8 mouse cellular contexts compared by ENCODE assay signal in the genomic region with DNA sequence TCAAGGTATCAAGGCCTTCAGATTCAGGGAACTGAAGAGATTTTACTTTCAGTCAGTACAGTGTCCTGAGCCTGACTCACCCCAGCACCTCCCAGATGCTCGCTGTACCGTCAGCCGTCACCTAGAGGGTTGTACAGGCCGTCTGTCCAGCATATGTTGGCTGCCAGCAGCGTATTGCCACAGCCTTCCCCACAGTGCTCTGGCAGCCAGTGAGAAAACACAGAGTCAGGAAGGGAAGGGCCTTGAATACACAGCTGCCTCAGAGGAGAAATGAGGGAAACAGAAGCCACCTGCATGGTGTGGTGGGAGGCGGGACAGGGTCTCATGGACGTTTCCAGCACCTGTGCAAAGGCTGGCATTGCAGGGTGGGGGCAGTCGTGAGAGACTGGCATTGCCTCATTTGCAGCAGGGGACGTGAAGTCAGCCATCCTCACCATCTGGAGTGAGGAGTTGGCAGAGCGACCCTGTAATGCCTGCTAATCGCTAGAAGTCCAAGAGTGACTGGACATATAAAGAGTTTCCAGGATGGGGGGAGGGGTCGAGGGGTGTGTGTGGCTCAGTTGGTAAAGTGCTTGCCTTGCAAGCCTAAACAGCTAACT.
A peak's percentile ranks its signal among the peaks of the same experiment; 100 is the strongest.
DNase-seq lines count a peak whose midpoint lies in the region; ATAC-seq lines count a peak whose summit lies in the region.

No protein-coding gene starts in this region.

- peak overlapping the region; percentile 48; the same call in 1 of the 2 replicates for H3K27ac ChIP-seq in hindbrain, embryonic 12.5 days

- peaks cover 11% of the 10 kb centered on the region; the same call in 1 of the 2 replicates for H3K27me3 ChIP-seq in hindbrain, embryonic 12.5 days

- H3K36me3 ChIP-seq in hindbrain, embryonic 12.5 days: no peaks in the 10 kb centered on the region

- H3K4me2 ChIP-seq in hindbrain, embryonic 12.5 days (replicated peaks): no peak overlapping the region

- 44% methylated on average over 12 of the region's 12 CpGs for WGBS in hindbrain, embryonic 12.5 days

- H3K4me3 ChIP-seq in hindbrain, embryonic 12.5 days: no peak overlapping the region

- no peak overlapping the region for H3K9ac ChIP-seq in hindbrain, embryonic 12.5 days

- peaks cover 46% of the 10 kb centered on the region for H3K4me1 ChIP-seq in hindbrain, embryonic 12.5 days

- peak; percentile 12 to 18 for DNase-seq in adrenal gland, postnatal 36 days
- DNase-seq in adrenal gland, adult (ENCODE audit: inconsistent age in 2 of 2, low spot score in 1 of 2): no peak
- DNase-seq in adipocyte (ENCODE audit: low spot score) (peak; percentile 78), liver (no peak)
- peak; percentile 30 for DNase-seq in lung, postnatal 36 days
- DNase-seq in thymus, postnatal 25 days: no peak
- no peak for DNase-seq in layer of hippocampus, adult 9-10 months (ENCODE audit: low spot score)

- H3K9me3 ChIP-seq in hindbrain, embryonic 12.5 days (replicated peaks): no peaks in the 10 kb centered on the region

- ATAC-seq in hindbrain, embryonic 12.5 days (ENCODE audit: low FRiP score): 0 out of 2 replicates have a peak, but pooled peaks have one; percentile 36

Comparison
In these comparisons a context has a peak if more than half of its experiments do, and no peak if none do; other contexts are left out.
1. DNase-seq: peak in adrenal gland, postnatal 36 days (2 of 2), adipocyte (single experiment) and lung, postnatal 36 days (single experiment); none in adrenal gland, adult (0 of 2), thymus, postnatal 25 days (single experiment), liver (single experiment) and layer of hippocampus, adult 9-10 months (single experiment).